Mouse (Mus musculus): Measurements from ENCODE around the gene Tvp23a.

- no peak for TF ChIP-seq POLR2A (IDR thresholded peaks at IDR 0.05; ENCODE audit: borderline replicate concordance, extremely low read depth, low read depth, low read length)
- no peak for TF ChIP-seq CTCF (IDR thresholded peaks at IDR 0.05; ENCODE audit: insufficient read depth, low read length)
Measured at GRCm38 (mm10) chr16:10388634-10389365, 58.4 kb downstream of the Tvp23a start.
